Mouse (Mus musculus): ENCODE data around the gene Sdk1. TPM values are rescaled to one million over a fixed set of nuclear protein-coding genes. Genes with fewer than 3 reads are reported as not detected.

The Sdk1 gene
- polyA plus RNA-seq, 1 experiment from 2014 or later = 2.3 TPM

- H3K9me3 ChIP-seq (ENCODE audit: control insufficient read depth, low read length) = no peaks in the 10 kb centered on the region
- H3K27me3 ChIP-seq (ENCODE audit: control insufficient read depth, insufficient read depth, low read length) = no peaks in the 10 kb centered on the region
- DNase-seq (ENCODE audit: low spot score) (no peak), ATAC-seq (ENCODE audit: insufficient read depth, low FRiP score, low TSS enrichment) (no peak)
- no peaks in the 10 kb centered on the region for H3K4me1 ChIP-seq (ENCODE audit: control insufficient read depth, insufficient read depth, low read length)
- H3K4me3 ChIP-seq (ENCODE audit: low read depth, low read length) = no peak overlapping the region
- H3K36me3 ChIP-seq (ENCODE audit: control insufficient read depth, insufficient read depth, low read length) = no peaks in the 10 kb centered on the region
- WGBS = 26% methylated on average over 1 of the region's 1 CpGs
- H3K4me2 ChIP-seq (ENCODE audit: low read depth) = no peak overlapping the region
- no peak overlapping the region for H3K27ac ChIP-seq (ENCODE audit: low read depth, low read length)
- H3K9ac ChIP-seq (ENCODE audit: low read length) = no peak overlapping the region
These were observed 746.1 kb downstream of the Sdk1 start for GRCm38 (mm10) chr5:141987287-141987799.

DNA sequence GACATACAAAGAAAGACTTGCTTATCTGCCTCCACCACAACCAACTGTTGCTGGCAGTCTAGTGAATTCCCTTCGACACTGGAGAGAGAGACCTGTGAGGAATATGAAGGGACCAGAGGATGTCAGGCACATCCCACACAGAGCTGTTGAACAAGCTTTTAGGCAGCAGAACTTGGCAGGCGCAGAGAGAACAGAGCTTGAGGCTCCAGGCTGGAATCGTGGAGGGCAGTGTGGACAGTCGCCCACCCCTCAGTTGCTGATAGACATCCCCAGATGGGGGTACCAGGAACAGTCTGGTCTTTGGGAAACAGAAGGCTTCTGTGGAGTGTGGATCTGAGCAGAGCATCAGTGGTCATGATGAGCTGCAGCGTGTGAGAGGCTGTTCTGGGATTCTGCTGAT, 747.4 kb downstream of the Sdk1 start:
- no peaks in the 10 kb centered on the region for H3K4me1 ChIP-seq (ENCODE audit: control insufficient read depth, insufficient read depth, low read length)
- H3K27me3 ChIP-seq (ENCODE audit: control insufficient read depth, insufficient read depth, low read length) = no peaks in the 10 kb centered on the region
- H3K27ac ChIP-seq (ENCODE audit: low read depth, low read length) = no peak overlapping the region
- no peaks in the 10 kb centered on the region for H3K9me3 ChIP-seq (ENCODE audit: control insufficient read depth, low read length)
- DNase-seq (ENCODE audit: low spot score) (no peak), ATAC-seq (ENCODE audit: insufficient read depth, low FRiP score, low TSS enrichment) (no peak)
- 76% methylated on average over 5 of the region's 5 CpGs for WGBS
- H3K36me3 ChIP-seq (ENCODE audit: control insufficient read depth, insufficient read depth, low read length) = no peaks in the 10 kb centered on the region
- H3K4me2 ChIP-seq (ENCODE audit: low read depth) = no peak overlapping the region
- H3K9ac ChIP-seq (ENCODE audit: low read length) = no peak overlapping the region
- H3K4me3 ChIP-seq (ENCODE audit: low read depth, low read length) = no peak overlapping the region

DNA sequence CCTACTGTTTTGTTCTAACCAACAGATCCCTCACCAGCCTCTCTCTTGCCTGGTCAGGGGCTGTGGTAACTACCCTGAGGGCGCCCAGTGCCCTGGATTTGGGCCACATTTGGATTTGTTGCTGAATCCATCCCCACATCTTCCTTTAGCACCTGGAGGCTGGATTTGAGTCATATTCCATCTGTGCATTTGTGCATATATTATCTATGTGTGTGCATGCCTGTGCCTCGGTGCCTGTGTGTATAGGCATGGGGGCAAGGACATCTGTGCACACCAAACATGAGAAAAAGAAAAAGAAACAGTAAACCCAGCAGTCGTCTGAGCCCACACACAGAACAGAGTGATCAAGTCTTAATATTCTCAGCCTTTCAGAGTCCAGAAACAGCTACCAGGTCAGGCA, 752.9 kb downstream of the Sdk1 start:
- DNase-seq (ENCODE audit: low spot score) = no peak

DNA sequence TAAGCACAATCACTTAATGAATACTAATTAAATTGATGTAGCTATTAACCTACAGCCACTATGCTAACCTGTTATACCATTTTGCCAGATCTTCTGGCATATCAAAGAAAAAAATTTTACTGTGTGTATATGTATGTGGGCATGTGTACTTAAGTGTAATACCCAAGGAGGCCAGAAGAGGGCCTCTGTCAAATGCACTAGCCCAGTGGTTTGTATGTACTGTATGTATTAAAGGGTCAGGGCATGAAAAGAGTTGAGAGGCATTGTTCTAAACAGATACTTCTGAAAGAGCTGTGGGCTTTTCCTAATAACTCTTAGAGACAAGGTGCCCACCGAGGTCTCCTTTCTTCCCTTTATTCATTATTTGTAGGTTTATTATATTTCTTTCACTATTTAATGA, 759.0 kb downstream of the Sdk1 start:
- WGBS = 97% methylated on average over 1 of the region's 1 CpGs
- H3K36me3 ChIP-seq (ENCODE audit: control insufficient read depth, insufficient read depth, low read length) = no peaks in the 10 kb centered on the region; the same call in 1 of the 2 replicates
- H3K27ac ChIP-seq (ENCODE audit: low read depth, low read length) = no peak overlapping the region
- no peak overlapping the region for H3K9ac ChIP-seq (ENCODE audit: low read length)
- no peak overlapping the region for H3K4me2 ChIP-seq (ENCODE audit: low read depth)
- DNase-seq (ENCODE audit: low spot score) = no peak
- no peak for ATAC-seq (ENCODE audit: insufficient read depth, low FRiP score, low TSS enrichment)
- no peak overlapping the region for H3K4me3 ChIP-seq (ENCODE audit: low read depth, low read length)
- no peaks in the 10 kb centered on the region for H3K27me3 ChIP-seq (ENCODE audit: control insufficient read depth, insufficient read depth, low read length)
- H3K9me3 ChIP-seq (ENCODE audit: control insufficient read depth, low read length) = no peaks in the 10 kb centered on the region
- no peaks in the 10 kb centered on the region for H3K4me1 ChIP-seq (ENCODE audit: control insufficient read depth, insufficient read depth, low read length)

More for the DNA sequence above, 752.9 kb downstream of the Sdk1 start:
- no peak overlapping the region for H3K9ac ChIP-seq (ENCODE audit: low read length)
- H3K4me3 ChIP-seq (ENCODE audit: low read depth, low read length) = no peak overlapping the region
- no peaks in the 10 kb centered on the region for H3K4me1 ChIP-seq (ENCODE audit: control insufficient read depth, insufficient read depth, low read length)
- no peaks in the 10 kb centered on the region for H3K36me3 ChIP-seq (ENCODE audit: control insufficient read depth, insufficient read depth, low read length)
- no peak overlapping the region for H3K4me2 ChIP-seq (ENCODE audit: low read depth)
- no peaks in the 10 kb centered on the region for H3K27me3 ChIP-seq (ENCODE audit: control insufficient read depth, insufficient read depth, low read length)
- no peak for ATAC-seq (ENCODE audit: insufficient read depth, low FRiP score, low TSS enrichment)
- no peaks in the 10 kb centered on the region for H3K9me3 ChIP-seq (ENCODE audit: control insufficient read depth, low read length)
- 85% methylated on average over 3 of the region's 3 CpGs for WGBS
- H3K27ac ChIP-seq (ENCODE audit: low read depth, low read length) = no peak overlapping the region

DNA sequence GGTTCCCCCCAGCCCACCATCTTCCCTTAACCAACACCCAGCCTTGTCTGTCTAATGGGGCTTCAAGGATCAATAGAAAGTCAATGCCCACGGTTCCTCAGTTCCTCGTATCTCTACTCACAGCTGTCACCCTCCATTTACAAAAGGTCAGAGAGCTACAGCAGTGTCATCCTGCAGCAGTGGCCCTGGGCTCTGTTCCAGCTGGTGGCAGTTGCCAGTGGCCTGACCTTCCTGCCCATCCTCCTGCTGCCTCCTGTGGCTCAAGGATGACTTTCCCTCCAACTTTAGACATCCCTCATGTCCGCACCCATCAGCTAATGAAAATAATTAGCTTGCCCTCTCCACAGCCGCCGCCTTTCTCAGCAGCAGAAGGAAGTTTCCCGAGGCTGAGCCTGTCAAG, 759.8 kb downstream of the Sdk1 start:
- WGBS = 59% methylated on average over 6 of the region's 6 CpGs
- no peaks in the 10 kb centered on the region; the same call in 1 of the 2 replicates for H3K36me3 ChIP-seq (ENCODE audit: control insufficient read depth, insufficient read depth, low read length)
- H3K9ac ChIP-seq (ENCODE audit: low read length) = no peak overlapping the region
- no peaks in the 10 kb centered on the region for H3K9me3 ChIP-seq (ENCODE audit: control insufficient read depth, low read length)
- no peak overlapping the region for H3K4me3 ChIP-seq (ENCODE audit: low read depth, low read length)
- ATAC-seq (ENCODE audit: insufficient read depth, low FRiP score, low TSS enrichment) (no peak), DNase-seq (ENCODE audit: low spot score) (no peak)
- no peaks in the 10 kb centered on the region for H3K4me1 ChIP-seq (ENCODE audit: control insufficient read depth, insufficient read depth, low read length)
- no peak overlapping the region for H3K27ac ChIP-seq (ENCODE audit: low read depth, low read length)
- no peak overlapping the region for H3K4me2 ChIP-seq (ENCODE audit: low read depth)
- no peaks in the 10 kb centered on the region for H3K27me3 ChIP-seq (ENCODE audit: control insufficient read depth, insufficient read depth, low read length)

- no peak for DNase-seq (ENCODE audit: low spot score)
- H3K27ac ChIP-seq (ENCODE audit: low read depth, low read length) = no peak overlapping the region
- WGBS = 86% methylated on average over 3 of the region's 3 CpGs
These were observed 760.7 kb downstream of the Sdk1 start for GRCm38 (mm10) chr5:142001973-142002372.

GRCm38 (mm10) chr5:142010189-142010588, 768.9 kb downstream of the Sdk1 start:
- 27% methylated on average over 3 of the region's 3 CpGs for WGBS
- ATAC-seq (ENCODE audit: insufficient read depth, low FRiP score, low TSS enrichment) = no peak

More at GRCm38 (mm10) chr5:142001973-142002372, 760.7 kb downstream of the Sdk1 start:
- ATAC-seq (ENCODE audit: insufficient read depth, low FRiP score, low TSS enrichment) = no peak
- no peaks in the 10 kb centered on the region for H3K9me3 ChIP-seq (ENCODE audit: control insufficient read depth, low read length)
- H3K27me3 ChIP-seq (ENCODE audit: control insufficient read depth, insufficient read depth, low read length) = no peaks in the 10 kb centered on the region
- no peak overlapping the region for H3K9ac ChIP-seq (ENCODE audit: low read length)
- H3K4me2 ChIP-seq (ENCODE audit: low read depth) = no peak overlapping the region
- H3K4me1 ChIP-seq (ENCODE audit: control insufficient read depth, insufficient read depth, low read length) = no peaks in the 10 kb centered on the region
- H3K36me3 ChIP-seq (ENCODE audit: control insufficient read depth, insufficient read depth, low read length) = no peaks in the 10 kb centered on the region; the same call in 1 of the 2 replicates
- H3K4me3 ChIP-seq (ENCODE audit: low read depth, low read length) = no peak overlapping the region

GRCm38 (mm10) chr5:142017001-142017400, 775.7 kb downstream of the Sdk1 start:
- no peaks in the 10 kb centered on the region for H3K27me3 ChIP-seq (ENCODE audit: control insufficient read depth, insufficient read depth, low read length)
- H3K27ac ChIP-seq (ENCODE audit: low read depth, low read length) = no peak overlapping the region
- no peak overlapping the region for H3K9ac ChIP-seq (ENCODE audit: low read length)
- DNase-seq (ENCODE audit: low spot score) (no peak), ATAC-seq (ENCODE audit: insufficient read depth, low FRiP score, low TSS enrichment) (no peak)
- WGBS = 89% methylated on average over 7 of the region's 7 CpGs
- H3K4me2 ChIP-seq (ENCODE audit: low read depth) = no peak overlapping the region
- H3K36me3 ChIP-seq (ENCODE audit: control insufficient read depth, insufficient read depth, low read length) = no peaks in the 10 kb centered on the region
- H3K9me3 ChIP-seq (ENCODE audit: control insufficient read depth, low read length) = no peaks in the 10 kb centered on the region
- H3K4me3 ChIP-seq (ENCODE audit: low read depth, low read length) = no peak overlapping the region
- no peaks in the 10 kb centered on the region for H3K4me1 ChIP-seq (ENCODE audit: control insufficient read depth, insufficient read depth, low read length)

More at GRCm38 (mm10) chr5:142010189-142010588, 768.9 kb downstream of the Sdk1 start:
- DNase-seq (ENCODE audit: low spot score) = no peak
- Histone ChIP-seq H3K27me3 (ENCODE audit: control insufficient read depth, insufficient read depth, low read length) (no peaks in the 10 kb centered on the region), H3K27ac (ENCODE audit: low read depth, low read length) (no peak overlapping the region), H3K4me2 (ENCODE audit: low read depth) (no peak overlapping the region), H3K4me3 (ENCODE audit: low read depth, low read length) (no peak overlapping the region), H3K9me3 (ENCODE audit: control insufficient read depth, low read length) (no peaks in the 10 kb centered on the region), H3K36me3 (ENCODE audit: control insufficient read depth, insufficient read depth, low read length) (no peaks in the 10 kb centered on the region), H3K9ac (ENCODE audit: low read length) (no peak overlapping the region), H3K4me1 (ENCODE audit: control insufficient read depth, insufficient read depth, low read length) (no peaks in the 10 kb centered on the region)

DNA sequence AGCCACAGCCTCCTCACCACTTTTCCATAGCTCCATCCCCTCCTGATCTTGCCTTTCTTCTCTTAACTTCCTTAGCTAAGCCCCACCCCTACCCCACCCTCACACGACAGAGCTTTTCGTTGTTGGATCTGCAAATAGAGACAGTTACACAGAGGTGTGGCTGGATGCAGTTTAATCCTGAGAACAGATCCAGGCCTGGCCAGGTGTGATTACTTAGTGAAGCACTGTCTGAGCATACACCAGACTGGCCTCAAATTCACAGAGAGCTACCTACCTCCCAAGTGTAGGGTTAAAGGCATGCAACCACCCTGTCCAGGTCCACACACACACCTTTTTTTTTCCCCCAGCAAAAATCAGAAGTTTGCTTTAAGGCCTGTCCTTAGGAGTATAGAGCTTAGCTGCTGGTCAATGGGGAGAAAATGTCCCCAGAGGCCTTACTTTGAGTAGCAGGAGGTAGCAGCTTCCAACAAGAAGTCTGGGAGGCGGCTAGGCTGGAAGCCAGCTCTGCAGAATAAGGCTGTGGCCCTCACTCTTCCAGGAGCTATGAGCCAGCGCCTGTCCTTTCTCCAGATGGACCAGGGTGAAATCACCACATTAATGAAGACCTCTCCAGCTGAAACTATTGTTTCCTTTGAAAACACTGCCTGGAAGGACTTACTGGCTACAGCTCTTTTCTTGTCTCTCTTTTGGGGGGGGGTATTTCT, 781.7 kb downstream of the Sdk1 start:
- ATAC-seq (ENCODE audit: insufficient read depth, low FRiP score, low TSS enrichment) (no peak), DNase-seq (ENCODE audit: low spot score) (no peak)
- Histone ChIP-seq H3K4me3 (ENCODE audit: low read depth, low read length) (no peak overlapping the region), H3K9me3 (ENCODE audit: control insufficient read depth, low read length) (no peaks in the 10 kb centered on the region), H3K36me3 (ENCODE audit: control insufficient read depth, insufficient read depth, low read length) (no peaks in the 10 kb centered on the region), H3K27me3 (ENCODE audit: control insufficient read depth, insufficient read depth, low read length) (no peaks in the 10 kb centered on the region), H3K4me1 (ENCODE audit: control insufficient read depth, insufficient read depth, low read length) (no peaks in the 10 kb centered on the region), H3K4me2 (ENCODE audit: low read depth) (no peak overlapping the region), H3K9ac (ENCODE audit: low read length) (no peak overlapping the region), H3K27ac (ENCODE audit: low read depth, low read length) (no peak overlapping the region)
- WGBS = 55% methylated on average over 4 of the region's 4 CpGs
